Mouse (Mus musculus): ENCODE results near the gene Ttc4. TPM values are rescaled to one million over a fixed set of nuclear protein-coding genes. Genes with fewer than 3 reads are reported as not detected.

Gene Ttc4
- polyA plus RNA-seq (2011; ENCODE audit: insufficient read length, low read depth, missing spikeins) = 43.5 and 45.1 TPM in 2 replicates

DNA sequence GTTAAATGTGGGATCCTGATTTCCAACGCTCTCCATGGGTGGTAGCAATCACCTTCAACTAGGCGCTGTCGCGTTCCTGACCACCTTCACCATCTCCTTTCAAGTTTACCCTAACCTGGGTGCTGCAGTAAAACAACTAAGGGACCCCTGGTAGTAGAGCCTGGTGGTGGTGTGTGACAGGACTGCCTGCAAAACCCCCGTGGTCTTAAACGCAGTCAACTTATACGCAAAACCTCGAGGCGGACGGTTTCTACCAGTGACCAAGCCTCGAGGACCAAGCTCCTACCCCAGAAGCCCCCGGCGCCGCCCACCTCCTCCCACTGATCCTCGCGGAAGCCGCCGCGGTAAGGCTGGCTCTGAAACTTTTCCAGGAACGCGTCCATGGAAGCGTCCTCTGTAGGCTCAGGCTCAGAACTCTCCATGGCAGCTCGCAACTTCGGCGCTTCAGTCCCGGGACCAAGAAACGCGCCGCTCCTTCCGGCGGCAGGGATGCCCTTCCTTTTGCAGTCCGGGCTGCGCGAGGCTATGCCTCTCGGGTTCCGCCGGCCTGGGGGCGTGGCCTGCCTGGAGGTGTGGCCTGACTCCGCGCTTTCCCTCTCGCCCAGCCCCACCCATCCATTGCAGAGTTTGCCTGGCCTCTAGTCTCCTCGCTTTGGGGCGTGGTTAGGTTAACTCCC, at the start of gene Ttc4:
Ttc4 (minus strand) TSS at position 503 of the 677 bp plus-strand sequence.
- peak within 1 kb of the TSS; percentile 86 for H3K4me3 ChIP-seq (ENCODE audit: insufficient read depth, low read length)
- no peaks in the 10 kb centered on the region for H3K4me1 ChIP-seq (ENCODE audit: control insufficient read depth, insufficient read depth, low read length)
- H3K27ac ChIP-seq (ENCODE audit: insufficient read depth, low read length) = no peak within 1 kb of the TSS
- TF ChIP-seq CTCF (IDR thresholded peaks at IDR 0.05; ENCODE audit: borderline replicate concordance, insufficient read depth, low read length) = no peak
- TF ChIP-seq POLR2A (IDR thresholded peaks at IDR 0.05; ENCODE audit: low read depth, low read length) = peak; percentile 82

GRCm38 (mm10) chr4:106720631-106721030, 41.9 kb upstream of the Ttc4 start:
- no peaks in the 10 kb centered on the region for H3K4me1 ChIP-seq (ENCODE audit: control insufficient read depth, insufficient read depth, low read length)
- no peak overlapping the region for H3K27ac ChIP-seq (ENCODE audit: insufficient read depth, low read length)
- TF ChIP-seq CTCF (IDR thresholded peaks at IDR 0.05; ENCODE audit: borderline replicate concordance, insufficient read depth, low read length) (no peak), POLR2A (IDR thresholded peaks at IDR 0.05; ENCODE audit: low read depth, low read length) (no peak)
- no peak overlapping the region for H3K4me3 ChIP-seq (ENCODE audit: insufficient read depth, low read length)

- no peak for TF ChIP-seq POLR2A (IDR thresholded peaks at IDR 0.05; ENCODE audit: low read depth, low read length)
- Histone ChIP-seq H3K4me1 (ENCODE audit: control insufficient read depth, insufficient read depth, low read length) (no peaks in the 10 kb centered on the region), H3K4me3 (ENCODE audit: insufficient read depth, low read length) (no peak overlapping the region), H3K27ac (ENCODE audit: insufficient read depth, low read length) (no peak overlapping the region)
Measured at GRCm38 (mm10) chr4:106713622-106714021, 34.9 kb upstream of the Ttc4 start.

GRCm38 (mm10) chr4:106708408-106708807, 29.7 kb upstream of the Ttc4 start:
- no peaks in the 10 kb centered on the region for H3K4me1 ChIP-seq (ENCODE audit: control insufficient read depth, insufficient read depth, low read length)
- no peak overlapping the region for H3K27ac ChIP-seq (ENCODE audit: insufficient read depth, low read length)
- no peak overlapping the region for H3K4me3 ChIP-seq (ENCODE audit: insufficient read depth, low read length)
- no peak for TF ChIP-seq POLR2A (IDR thresholded peaks at IDR 0.05; ENCODE audit: low read depth, low read length)
- TF ChIP-seq CTCF (IDR thresholded peaks at IDR 0.05; ENCODE audit: borderline replicate concordance, insufficient read depth, low read length) = peak; percentile 96

GRCm38 (mm10) chr4:106707957-106708356, 29.2 kb upstream of the Ttc4 start:
- TF ChIP-seq CTCF (IDR thresholded peaks at IDR 0.05; ENCODE audit: borderline replicate concordance, insufficient read depth, low read length) = no peak
- TF ChIP-seq POLR2A (IDR thresholded peaks at IDR 0.05; ENCODE audit: low read depth, low read length) = no peak
- H3K27ac ChIP-seq (ENCODE audit: insufficient read depth, low read length) = no peak overlapping the region
- no peak overlapping the region for H3K4me3 ChIP-seq (ENCODE audit: insufficient read depth, low read length)
- H3K4me1 ChIP-seq (ENCODE audit: control insufficient read depth, insufficient read depth, low read length) = no peaks in the 10 kb centered on the region

DNA sequence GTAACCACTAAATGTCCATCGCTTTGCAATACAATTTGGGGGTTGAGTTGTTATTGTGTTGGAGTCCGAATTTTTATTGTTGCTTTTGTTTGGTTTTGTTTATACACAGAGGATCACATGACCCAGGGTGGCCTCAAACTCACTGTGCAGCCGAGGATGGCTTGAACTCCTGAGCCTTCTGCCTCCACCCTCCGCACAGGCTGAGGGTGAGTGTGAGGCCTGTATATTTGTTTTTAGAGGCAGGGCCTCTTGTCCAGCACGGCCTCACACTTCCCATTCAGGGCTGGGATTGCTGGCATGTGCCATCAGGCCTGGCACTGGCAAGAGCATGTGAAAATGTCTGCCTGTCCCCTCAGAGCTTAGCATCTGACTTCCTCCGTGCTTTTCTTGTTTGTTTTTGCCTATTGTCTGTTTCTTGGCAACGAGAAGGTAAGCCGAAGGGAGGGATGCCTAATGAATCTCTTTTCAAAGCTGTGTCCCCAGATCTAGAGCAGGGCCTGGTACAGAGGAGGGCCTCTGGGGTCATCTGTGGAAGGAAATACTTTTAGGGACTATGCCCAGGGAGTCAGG, 26.4 kb upstream of the Ttc4 start:
- Histone ChIP-seq H3K27ac (ENCODE audit: insufficient read depth, low read length) (no peak overlapping the region), H3K4me3 (ENCODE audit: insufficient read depth, low read length) (no peak overlapping the region), H3K4me1 (ENCODE audit: control insufficient read depth, insufficient read depth, low read length) (no peaks in the 10 kb centered on the region)
- no peak for TF ChIP-seq CTCF (IDR thresholded peaks at IDR 0.05; ENCODE audit: borderline replicate concordance, insufficient read depth, low read length)
- TF ChIP-seq POLR2A (IDR thresholded peaks at IDR 0.05; ENCODE audit: low read depth, low read length) = no peak

- no peak overlapping the region for H3K4me3 ChIP-seq (ENCODE audit: insufficient read depth, low read length)
- TF ChIP-seq CTCF (IDR thresholded peaks at IDR 0.05; ENCODE audit: borderline replicate concordance, insufficient read depth, low read length) (no peak), POLR2A (IDR thresholded peaks at IDR 0.05; ENCODE audit: low read depth, low read length) (no peak)
- no peak overlapping the region for H3K27ac ChIP-seq (ENCODE audit: insufficient read depth, low read length)
- no peaks in the 10 kb centered on the region for H3K4me1 ChIP-seq (ENCODE audit: control insufficient read depth, insufficient read depth, low read length)
Measured at GRCm38 (mm10) chr4:106704416-106704815, 25.7 kb upstream of the Ttc4 start.

DNA sequence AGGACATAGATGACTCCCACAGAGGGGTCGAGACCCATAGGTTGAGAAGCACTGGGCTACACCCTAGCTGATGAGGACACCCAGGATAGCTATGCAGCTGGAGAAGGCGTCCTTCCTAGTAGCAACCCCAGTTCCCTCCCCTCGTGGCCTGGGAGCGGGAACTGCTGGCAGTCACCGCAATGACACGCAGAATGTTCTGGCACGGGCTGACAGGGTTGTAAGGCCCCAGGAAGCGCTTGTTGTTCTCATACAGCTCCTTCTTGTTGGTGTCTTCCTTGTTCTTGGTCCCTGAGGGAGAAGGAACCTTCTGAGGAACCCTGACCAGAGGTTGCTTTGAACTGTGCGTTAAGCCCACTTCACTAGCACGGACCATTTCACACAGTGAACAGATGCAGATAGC, 25.2 kb upstream of the Ttc4 start:
- no peak overlapping the region for H3K27ac ChIP-seq (ENCODE audit: insufficient read depth, low read length)
- no peaks in the 10 kb centered on the region for H3K4me1 ChIP-seq (ENCODE audit: control insufficient read depth, insufficient read depth, low read length)
- no peak for TF ChIP-seq POLR2A (IDR thresholded peaks at IDR 0.05; ENCODE audit: low read depth, low read length)
- TF ChIP-seq CTCF (IDR thresholded peaks at IDR 0.05; ENCODE audit: borderline replicate concordance, insufficient read depth, low read length) = no peak
- H3K4me3 ChIP-seq (ENCODE audit: insufficient read depth, low read length) = no peak overlapping the region

DNA sequence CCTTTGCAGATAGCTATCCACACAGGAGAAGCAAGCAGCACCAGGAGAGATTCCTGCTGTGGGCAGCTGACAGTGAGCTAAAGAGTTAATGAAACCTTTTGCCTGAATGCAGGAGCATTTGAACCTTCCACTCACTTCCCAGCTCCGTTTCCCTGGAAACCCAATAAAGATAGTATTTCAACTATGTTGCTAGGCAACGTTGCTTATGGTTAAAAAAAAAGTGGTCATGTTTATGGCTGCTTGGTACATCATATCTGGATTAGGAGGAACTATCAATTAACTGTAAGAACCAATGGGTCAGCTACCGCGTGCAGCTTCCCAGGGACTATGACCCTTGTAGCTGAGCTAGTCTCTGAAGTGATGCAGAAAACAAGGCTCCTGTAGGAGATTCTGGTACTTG, 22.1 kb upstream of the Ttc4 start:
- H3K4me3 ChIP-seq (ENCODE audit: insufficient read depth, low read length) = no peak overlapping the region
- TF ChIP-seq CTCF (IDR thresholded peaks at IDR 0.05; ENCODE audit: borderline replicate concordance, insufficient read depth, low read length) (no peak), POLR2A (IDR thresholded peaks at IDR 0.05; ENCODE audit: low read depth, low read length) (no peak)
- no peak overlapping the region for H3K27ac ChIP-seq (ENCODE audit: insufficient read depth, low read length)
- no peaks in the 10 kb centered on the region for H3K4me1 ChIP-seq (ENCODE audit: control insufficient read depth, insufficient read depth, low read length)

- no peak overlapping the region for H3K4me3 ChIP-seq (ENCODE audit: insufficient read depth, low read length)
- H3K4me1 ChIP-seq (ENCODE audit: control insufficient read depth, insufficient read depth, low read length) = no peaks in the 10 kb centered on the region
- H3K27ac ChIP-seq (ENCODE audit: insufficient read depth, low read length) = no peak overlapping the region
- TF ChIP-seq CTCF (IDR thresholded peaks at IDR 0.05; ENCODE audit: borderline replicate concordance, insufficient read depth, low read length) (peak; percentile 77; the same call in 1 of the 2 replicates), POLR2A (IDR thresholded peaks at IDR 0.05; ENCODE audit: low read depth, low read length) (no peak)
Measured at GRCm38 (mm10) chr4:106699989-106700388, 21.2 kb upstream of the Ttc4 start.

Measured in embryonic fibroblast, embryonic 13.5 days (primary cell).